Mouse (Mus musculus) thymus, postnatal 25 days (tissue): ENCODE measurements around the gene H2al3.

Experiments used
- DNase-seq: peaks from one replicate; pipeline ENCODE4 v3.0.0; 2022

Gene H2al3

DNA sequence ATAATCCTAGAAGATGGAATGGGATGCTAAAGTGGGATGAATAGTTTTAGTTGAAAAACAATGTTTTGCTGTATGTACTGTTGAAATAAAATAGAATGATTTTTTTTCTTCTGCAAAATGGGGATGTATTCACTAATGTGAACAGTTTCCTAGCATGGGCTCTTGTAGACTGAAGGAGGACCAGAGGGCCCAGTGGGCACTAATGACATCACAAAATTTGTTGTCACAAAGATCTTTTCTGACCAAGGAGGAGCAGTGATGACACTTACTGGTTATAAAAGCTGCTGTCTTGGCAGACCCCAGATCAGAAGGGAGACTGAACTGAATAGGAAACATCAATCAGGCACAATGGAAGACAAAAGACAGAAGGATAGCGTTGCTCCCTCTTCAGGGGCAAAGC, at the start of gene H2al3:
TSS of gene H2al3 (plus strand) at position 301 of the 400 bp plus-strand sequence.
- DNase-seq = no peak

DNA sequence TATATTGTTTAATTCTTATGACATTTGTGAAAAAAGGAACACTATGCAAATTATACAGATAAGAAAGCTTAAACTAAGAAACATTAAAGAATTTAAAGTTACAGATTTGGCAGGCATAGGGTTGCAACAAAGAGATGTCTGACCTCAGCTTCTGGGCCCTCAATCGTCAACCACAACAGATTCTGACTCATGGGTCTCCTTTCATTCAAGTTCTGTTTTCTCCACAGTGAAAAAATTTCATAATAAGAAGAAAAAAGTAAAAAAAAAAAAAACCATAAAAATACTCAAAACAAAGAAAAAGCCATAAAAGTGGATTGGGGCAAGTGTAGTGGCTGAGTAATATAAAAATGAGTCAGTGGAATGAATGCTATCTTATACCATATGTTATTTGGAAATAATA, 39.4 kb upstream of the H2al3 start:
- no peak for DNase-seq

DNA sequence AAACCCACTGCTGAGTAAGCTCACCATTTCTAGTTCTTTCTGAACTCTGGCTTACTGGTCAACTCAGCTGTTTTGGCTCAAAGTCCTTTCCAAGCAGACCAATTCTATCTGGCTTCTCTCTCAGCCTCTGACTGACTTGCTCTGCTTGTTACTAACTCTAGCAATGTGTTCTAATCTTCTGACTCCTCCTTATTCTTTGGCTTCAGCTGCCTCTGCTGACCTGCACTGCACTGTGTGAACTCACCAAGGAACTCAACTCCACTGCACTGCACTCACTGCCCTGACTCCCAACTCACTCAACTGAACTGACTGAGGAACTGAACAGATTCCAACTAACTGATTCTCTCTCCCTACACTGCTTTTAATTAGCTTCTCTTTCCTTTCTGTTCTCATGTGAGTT, 37.0 kb upstream of the H2al3 start:
- DNase-seq = no peak

DNA sequence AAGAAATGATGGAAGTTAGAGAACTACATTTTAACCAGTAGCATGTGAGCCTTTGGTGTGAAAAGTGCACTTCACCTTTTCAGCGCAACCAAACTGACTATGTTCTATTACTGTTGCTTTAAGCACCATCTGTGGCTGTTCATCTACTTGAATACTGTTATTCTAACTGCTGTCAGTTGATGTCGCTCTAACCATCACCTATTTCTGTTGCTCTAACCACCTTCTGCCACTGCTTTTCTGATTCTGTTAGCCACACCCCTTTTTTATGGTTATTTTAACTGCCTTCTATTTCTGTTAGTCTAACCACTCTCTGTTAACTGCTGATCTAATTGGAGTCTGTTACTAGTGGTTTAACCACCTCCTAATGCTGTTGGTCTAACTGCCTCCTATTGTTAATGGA, 14.7 kb upstream of the H2al3 start:
- DNase-seq = no peak

DNA sequence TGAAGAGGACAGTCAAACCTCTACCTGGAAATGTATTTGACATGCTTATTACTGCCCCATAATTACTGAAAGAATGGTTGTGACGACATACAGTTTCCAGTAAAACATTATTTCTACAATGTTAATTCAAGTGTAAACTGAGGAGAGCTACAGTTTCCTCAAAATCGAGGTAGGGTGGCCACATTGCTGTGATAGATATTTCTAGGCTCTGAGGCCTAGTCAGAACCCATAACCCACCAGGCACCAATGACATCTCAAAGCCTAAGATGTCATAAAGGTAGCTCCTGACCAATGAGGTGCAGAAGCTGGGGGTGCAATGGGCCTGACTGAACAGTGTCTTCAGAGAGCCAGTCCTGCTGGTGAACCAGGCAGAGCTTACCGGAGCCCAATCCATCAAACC, 2.9 kb upstream of the H2al3 start, which contains the start of gene Hypm:
TSS of gene Hypm (plus strand) at position 301 of the 400 bp plus-strand sequence.
- no peak for DNase-seq

DNA sequence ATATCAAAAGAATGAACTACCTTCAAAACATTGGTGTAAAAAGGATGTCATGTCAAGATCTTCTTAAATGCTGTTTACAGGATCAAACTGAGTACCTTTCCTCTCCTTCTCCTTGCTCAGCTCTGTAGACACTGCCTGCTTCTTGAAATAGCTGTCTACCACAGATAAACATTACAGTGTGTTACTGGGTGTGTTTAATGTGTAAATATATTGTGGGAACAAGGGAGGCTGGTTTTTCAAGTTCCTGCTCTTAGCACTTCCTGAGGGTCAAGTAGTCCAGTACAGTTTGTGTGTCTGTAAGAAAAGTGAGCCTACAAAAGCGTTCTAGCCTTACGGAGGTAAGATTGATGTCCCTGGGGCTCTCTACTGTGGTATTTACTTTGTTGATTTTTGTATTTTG, 12.4 kb downstream of the H2al3 start:
- DNase-seq = no peak

DNA sequence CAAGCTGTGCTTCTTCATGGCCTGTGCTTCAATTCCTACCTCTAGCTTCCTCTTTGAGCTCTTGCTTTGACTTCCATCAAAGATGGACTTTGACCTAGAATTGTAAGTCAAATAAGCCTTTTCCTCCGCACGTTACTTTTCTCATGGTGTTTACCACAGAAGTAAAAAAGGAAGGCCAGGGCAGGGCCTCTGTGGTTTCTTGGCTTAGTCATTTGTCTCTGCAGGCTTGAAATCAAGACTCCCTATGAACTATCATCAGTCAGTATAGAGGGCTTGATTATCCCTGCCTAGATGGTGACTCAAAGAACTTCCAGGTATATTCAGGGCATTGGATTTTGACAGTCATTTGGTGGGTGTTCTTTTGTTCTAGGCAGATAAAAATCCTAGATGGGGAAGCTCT, 26.0 kb downstream of the H2al3 start:
- no peak for DNase-seq

DNA sequence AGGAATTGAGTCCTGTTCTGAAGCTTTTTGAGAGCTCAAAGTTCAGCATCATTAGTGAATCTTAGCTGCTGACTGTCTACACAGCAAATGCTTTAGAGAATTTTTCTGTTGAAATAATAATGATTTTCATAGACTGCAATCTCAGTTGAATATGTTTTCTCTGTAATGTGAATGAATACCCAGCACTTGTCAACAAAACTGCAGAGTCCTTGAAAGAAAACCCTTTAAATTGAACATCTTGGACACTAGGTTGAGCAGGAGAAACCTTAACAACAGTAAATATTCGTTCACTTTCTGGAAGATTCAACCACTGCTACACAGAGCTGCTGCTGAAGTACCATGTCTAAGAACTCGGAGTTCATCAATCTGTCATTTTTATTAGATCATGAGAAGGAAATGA, 35.8 kb downstream of the H2al3 start, which contains the start of gene Sytl5:
TSS of gene Sytl5 (plus strand) at position 301 of the 400 bp plus-strand sequence.
- no peak for DNase-seq
